Mouse (Mus musculus) adrenal gland, adult (tissue): ENCODE results near the gene Cd81.

Source experiments
- DNase-seq, 2 experiments: peaks; one replicate each; pipeline ENCODE4 v3.0.0; 2022 to 2023; ENCODE audit warnings: low spot score in 1 of 2; ENCODE audit not compliant: inconsistent age in 2 of 2

The Cd81 gene

GRCm38 (mm10) chr7:143046358-143046757, 6.2 kb upstream of the Cd81 start:
- DNase-seq = no peak

GRCm38 (mm10) chr7:143049331-143049730, 3.2 kb upstream of the Cd81 start:
- peak; percentile 44 to 90 for DNase-seq

GRCm38 (mm10) chr7:143049841-143050816, 2.4 kb upstream of the Cd81 start:
- DNase-seq = peak; percentile 93 to 98

- peak in 1 of 2 experiments; percentile 55 for DNase-seq
Measured at GRCm38 (mm10) chr7:143051316-143051715, 1.2 kb upstream of the Cd81 start.

- peak; percentile 85 to 92 for DNase-seq
Measured at GRCm38 (mm10) chr7:143053008-143053899, 715 bp downstream of the Cd81 start.

- peak; percentile 53 to 77 for DNase-seq
Measured at GRCm38 (mm10) chr7:143053961-143054611, 1.5 kb downstream of the Cd81 start.

- peak in 1 of 2 experiments; percentile 56 for DNase-seq
Measured at GRCm38 (mm10) chr7:143054612-143054965, 2.0 kb downstream of the Cd81 start.

- no peak for DNase-seq
Measured at GRCm38 (mm10) chr7:143055001-143055400, 2.5 kb downstream of the Cd81 start.

GRCm38 (mm10) chr7:143055499-143056186, 3.1 kb downstream of the Cd81 start:
- peak in 1 of 2 experiments; percentile 58 for DNase-seq

GRCm38 (mm10) chr7:143057023-143057422, 4.5 kb downstream of the Cd81 start:
- peak in 1 of 2 experiments; percentile 54 for DNase-seq

GRCm38 (mm10) chr7:143057667-143058220, 5.2 kb downstream of the Cd81 start:
- DNase-seq = peak in 1 of 2 experiments; percentile 72

- peak; percentile 52 to 71 for DNase-seq
Measured at GRCm38 (mm10) chr7:143058221-143058697, 5.7 kb downstream of the Cd81 start.

- DNase-seq = peak in 1 of 2 experiments; percentile 48
Measured at GRCm38 (mm10) chr7:143059202-143059870, 6.8 kb downstream of the Cd81 start.

- peak in 1 of 2 experiments; percentile 42 for DNase-seq
Measured at GRCm38 (mm10) chr7:143062704-143063103, 10.2 kb downstream of the Cd81 start.

- DNase-seq = no peak
Measured at GRCm38 (mm10) chr7:143064226-143064625, 11.7 kb downstream of the Cd81 start.

GRCm38 (mm10) chr7:143065692-143066091, 13.2 kb downstream of the Cd81 start:
- no peak for DNase-seq

GRCm38 (mm10) chr7:143067469-143067868, 14.9 kb downstream of the Cd81 start:
- no peak for DNase-seq

GRCm38 (mm10) chr7:143067897-143068296, 15.4 kb downstream of the Cd81 start:
- DNase-seq = peak; percentile 48 to 75

GRCm38 (mm10) chr7:143068316-143068881, 15.9 kb downstream of the Cd81 start:
- DNase-seq = peak in 1 of 2 experiments; percentile 71
